Mouse (Mus musculus): Measurements from ENCODE around the gene Sema5b.

Sema5b gene

GRCm38 (mm10) chr16:35596241-35596640 is 55.3 kb downstream of the Sema5b start:
- no peak for DNase-seq

- DNase-seq: no peak
These were observed 55.9 kb downstream of the Sema5b start for GRCm38 (mm10) chr16:35596661-35597350.

DNA sequence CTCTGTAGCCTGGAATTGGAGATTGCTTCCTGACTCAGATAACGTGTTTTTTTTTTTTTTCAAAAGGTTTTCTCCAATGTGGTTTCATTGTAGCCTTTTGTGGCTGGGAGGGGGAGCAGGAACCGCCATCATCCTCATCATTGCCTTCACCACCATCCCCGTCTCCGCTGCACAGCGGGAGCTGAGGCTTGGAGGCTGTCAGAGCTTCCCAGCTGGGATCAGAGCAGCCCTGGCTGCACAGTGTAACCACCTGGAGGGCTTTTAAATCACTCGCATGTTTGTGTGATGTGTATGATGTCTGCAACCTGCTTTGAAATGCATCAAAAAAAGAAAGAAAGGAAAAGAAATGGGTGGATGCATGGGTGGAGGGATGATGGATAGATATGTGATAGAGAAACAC is 57.0 kb downstream of the Sema5b start:
- DNase-seq: no peak

DNA sequence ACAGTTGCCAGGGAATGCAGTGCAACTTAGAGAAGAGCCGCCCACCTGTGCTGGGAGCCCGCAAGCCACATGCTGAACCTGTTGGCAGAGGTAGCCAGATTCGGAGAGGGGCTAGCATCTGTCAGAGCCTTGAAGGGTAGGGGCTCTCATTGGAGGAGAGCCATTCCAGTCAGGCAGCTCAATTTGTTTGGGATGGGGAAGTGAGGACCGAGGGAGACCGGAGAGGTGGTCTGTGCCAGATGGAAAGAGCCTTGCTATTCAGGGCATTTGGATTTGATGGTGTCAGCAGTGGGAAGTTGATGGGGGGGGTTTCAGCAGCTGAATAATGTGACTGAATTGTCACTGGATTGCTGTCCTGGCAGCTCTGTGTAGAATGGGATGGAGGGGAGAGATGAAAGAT is 57.9 kb downstream of the Sema5b start:
- no peak for DNase-seq

- no peak for DNase-seq
These were observed 59.3 kb downstream of the Sema5b start for GRCm38 (mm10) chr16:35600282-35600681.

GRCm38 (mm10) chr16:35601426-35601825 is 60.5 kb downstream of the Sema5b start:
- no peak for DNase-seq

DNA sequence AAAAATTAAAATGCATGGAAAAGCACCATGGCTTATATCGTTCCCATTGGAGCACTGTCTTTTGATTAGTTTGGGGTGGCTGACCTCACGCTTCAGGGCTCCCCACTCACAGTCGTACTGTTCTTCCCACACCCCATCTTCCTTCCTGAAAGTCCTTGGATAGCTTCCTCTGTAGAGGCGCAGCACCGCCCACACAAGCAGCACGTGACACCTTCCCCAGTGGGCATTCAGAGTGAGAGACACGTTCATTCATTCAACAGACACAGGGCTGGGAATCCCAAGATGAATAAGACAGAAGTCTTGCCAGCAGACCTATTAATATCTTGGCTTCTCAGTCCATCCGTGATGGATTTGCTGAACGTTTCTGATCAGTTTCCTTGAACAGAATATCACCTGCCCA is 61.6 kb downstream of the Sema5b start:
- no peak for DNase-seq

DNA sequence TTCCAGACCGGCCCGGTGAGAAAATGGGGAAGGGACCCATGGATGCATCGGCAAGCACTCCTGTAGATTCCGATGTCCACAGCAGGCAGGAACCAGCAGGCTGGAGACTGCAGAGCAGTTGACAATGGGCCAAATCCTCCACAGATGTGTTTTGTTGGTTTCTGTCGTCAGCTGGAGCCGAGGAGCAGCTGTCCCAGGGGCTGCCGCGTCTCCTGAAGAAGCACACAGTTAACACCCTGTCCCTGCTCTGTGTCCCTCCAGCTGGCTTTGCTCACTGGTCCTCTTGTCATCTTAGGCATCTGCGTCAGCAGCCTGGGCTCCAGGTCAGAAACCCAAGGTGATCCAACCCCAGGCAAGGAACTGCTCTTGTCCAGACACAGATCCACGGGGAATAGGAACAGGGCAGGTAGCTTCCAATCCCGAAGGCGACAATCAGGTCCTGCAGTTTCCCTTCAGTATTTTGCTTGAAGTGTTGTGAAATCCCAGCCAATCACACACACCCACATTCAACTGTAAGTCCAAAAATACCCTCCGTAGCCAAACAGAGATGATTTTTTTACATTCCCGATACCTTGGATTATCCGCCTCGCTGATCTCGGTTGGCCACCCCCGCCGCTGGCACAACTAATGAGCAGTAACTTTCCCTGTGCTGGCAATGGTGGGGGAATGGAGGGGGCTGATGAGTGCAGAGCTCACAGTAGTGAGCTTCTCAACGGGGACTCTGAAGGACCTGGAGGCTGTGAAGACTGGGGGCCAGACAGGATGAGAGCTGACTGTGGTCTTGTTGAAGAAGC is 63.0 kb downstream of the Sema5b start:
- DNase-seq: peak; percentile 22 to 53

- no peak for DNase-seq
These were observed 66.3 kb downstream of the Sema5b start for GRCm38 (mm10) chr16:35607250-35607649.

DNA sequence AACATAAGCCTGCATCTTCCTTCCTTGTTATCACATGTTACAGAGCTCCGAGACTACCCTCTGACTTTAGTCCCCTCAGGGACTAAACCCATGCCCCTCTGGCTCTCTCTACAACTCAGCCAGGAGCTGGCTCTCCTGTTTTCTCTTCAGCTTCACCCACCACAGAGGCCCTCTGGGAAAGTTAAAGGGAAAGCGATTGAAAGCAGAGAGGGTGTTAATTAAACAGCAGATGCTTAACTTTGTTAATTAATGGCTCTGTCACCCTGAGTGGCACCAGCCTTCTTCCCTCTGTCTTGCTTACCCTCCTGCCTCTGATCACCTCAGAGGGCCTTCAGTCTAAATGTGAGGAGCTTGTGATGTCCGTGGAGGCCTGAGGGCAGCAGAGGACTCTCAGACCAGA is 67.3 kb downstream of the Sema5b start:
- DNase-seq: no peak

GRCm38 (mm10) chr16:35609561-35609960 is 68.6 kb downstream of the Sema5b start:
- DNase-seq: no peak

GRCm38 (mm10) chr16:35613851-35614804 is 73.2 kb downstream of the Sema5b start:
- no peak for DNase-seq

GRCm38 (mm10) chr16:35617732-35618131 is 76.8 kb downstream of the Sema5b start:
- DNase-seq: no peak

DNA sequence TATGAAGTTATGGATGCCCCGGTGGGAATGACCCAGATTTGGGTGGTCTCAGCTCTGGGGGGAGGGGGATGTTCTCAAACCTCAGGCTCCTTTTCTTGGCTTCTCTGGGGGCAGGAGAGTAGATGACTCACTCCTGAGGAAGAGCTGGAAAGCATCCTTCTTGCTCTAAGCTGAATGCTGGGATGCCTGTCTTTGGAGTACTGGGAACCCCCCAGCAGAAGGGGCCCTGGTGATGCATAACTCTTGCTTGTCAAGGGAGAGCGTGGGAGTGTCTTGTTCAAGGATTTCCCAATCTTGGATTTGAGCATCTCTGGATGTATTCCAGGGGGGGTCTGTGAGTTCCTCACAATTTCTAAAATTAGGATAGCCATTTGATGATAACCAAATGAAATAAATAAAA is 82.1 kb downstream of the Sema5b start:
- no peak for DNase-seq

- no peak for DNase-seq
These were observed 83.0 kb downstream of the Sema5b start for GRCm38 (mm10) chr16:35623986-35624385.

DNA sequence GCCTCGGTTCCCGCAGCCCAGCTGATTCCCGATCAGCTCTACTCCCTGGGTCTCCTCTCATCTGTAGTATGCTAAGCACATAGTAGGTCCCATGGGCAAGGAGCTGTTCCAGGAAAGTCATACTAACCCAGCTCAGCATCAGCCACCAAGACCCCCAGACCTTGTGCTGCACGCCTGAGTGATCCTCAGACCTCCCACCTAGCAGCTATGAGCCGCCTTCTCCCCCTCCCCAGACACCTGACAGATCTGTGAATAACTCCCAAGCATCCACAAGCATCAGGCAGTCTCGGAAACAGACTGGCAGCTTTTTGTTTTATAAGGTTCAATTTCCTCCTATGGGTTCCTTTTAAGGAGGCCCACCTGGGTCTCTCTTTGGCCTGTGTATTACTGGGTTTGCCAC is 83.9 kb downstream of the Sema5b start:
- DNase-seq: no peak

DNA sequence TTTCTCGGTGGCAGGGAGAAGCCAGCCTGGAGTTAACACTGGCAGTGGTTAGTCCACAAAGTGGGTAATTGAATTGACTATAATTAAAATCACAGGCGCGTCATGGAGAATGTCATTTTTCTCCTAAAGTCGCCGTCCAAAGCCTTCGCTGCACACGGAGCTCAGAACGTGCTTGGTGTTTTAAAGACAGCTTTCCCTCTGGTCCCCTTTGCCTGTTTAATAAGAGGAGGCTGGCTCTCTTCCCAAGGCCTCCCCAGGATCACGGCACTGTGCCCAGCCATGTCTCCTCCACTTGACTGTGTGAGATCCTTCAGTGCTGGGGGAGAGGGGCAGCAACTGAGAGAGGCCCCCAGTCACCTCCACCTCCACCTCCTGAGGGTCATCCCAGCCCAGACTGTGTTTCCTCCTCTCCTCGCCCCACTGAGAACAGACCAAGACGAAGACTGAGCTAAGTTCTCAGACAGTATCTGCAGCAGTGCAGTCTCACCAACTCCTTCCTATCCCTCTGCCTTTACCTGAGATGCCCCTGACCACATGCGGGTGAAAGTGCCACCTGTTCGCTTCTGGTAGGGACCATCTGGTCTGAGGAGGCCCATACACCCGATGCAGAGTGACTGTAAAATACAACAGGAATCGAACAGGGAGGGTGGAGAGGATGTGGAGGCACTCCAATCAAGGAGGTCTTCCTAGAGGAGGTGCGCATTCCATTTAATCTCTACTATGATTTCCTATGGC is 84.5 kb downstream of the Sema5b start:
- DNase-seq: no peak

DNA sequence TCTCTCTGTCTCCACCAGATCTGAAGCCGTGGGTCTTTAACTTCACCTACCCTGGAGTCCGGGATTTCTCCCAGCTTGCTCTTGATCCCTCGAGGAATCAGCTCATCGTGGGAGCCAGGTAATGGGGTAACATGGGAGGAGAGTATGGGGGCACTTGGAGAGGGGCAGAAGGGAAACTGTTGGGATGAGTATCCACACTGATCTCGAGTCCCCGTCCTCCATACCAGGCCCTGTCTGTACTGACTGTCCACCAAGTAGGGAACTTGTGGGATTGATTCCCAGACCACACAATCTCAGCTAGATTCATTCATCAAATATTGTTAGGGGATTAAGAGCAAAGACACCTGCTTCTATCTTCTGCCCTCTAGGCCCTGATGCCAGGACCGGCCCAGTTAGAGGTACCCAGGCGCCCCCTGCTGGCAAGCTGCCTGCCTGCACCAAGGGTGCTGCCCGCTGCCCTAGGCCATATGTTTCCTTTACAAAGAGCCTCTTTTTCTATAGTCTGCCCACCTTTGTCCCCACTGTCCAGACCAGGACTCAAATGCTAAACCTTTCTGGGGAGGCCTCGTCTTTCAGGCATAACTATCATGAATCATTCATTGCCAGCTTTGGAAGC is 87.2 kb downstream of the Sema5b start:
- peak; percentile 71 to 82 for DNase-seq

DNA sequence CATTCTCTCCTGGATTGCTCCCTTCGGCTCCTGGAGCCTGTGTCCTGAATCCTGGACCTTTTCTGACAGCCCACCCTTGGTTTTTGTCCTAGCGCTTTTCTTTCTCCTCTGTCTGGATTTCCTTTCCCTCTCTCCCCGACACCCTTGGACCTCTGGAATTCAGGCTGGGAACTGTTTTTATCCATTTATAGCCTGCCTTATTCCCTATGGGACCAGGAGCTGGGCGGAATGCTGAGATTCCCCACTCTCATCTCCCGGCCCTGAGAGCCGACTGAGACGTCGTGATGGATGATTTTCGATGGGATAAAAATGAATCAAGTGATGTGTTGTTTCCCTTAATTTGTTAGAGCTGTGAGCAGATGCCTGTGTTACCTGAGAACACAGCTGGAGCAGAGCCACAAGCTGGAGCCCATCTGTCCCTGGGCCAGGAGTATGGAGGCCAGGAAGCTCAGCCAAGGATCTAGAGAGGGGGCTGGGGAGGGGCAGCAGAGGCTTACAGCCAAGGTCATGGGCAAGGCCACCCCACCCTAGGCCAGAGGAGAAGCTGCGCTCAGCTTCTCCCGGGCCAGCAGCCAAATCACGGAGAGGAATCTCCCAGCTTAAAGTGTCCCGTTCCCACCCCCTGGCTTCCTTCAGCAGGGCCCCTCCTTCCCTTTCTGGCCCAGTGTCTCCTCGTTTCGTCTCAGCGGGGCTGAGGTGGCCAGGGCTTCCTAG is 89.7 kb downstream of the Sema5b start:
- peak; percentile 33 to 65 for DNase-seq

- DNase-seq: no peak
These were observed 92.1 kb downstream of the Sema5b start for GRCm38 (mm10) chr16:35633058-35633457.

- no peak for DNase-seq
These were observed 94.0 kb downstream of the Sema5b start for GRCm38 (mm10) chr16:35634971-35635370.
